Mouse (Mus musculus) left cerebral cortex, postnatal 36 days (tissue): ENCODE measurements around the gene 1600014C10Rik. TPM values are rescaled to one million over a fixed set of nuclear protein-coding genes. Genes with fewer than 3 reads are reported as not detected.

Experiments used
- DNase-seq, 2 experiments: peaks; one replicate each; pipeline ENCODE4 v3.0.0; 2021 to 2022; ENCODE audit warnings: low spot score in 2 of 2, mixed read lengths in 1 of 2
- intact Hi-C: fragments of 180-260 bp; cut with DNase I; formaldehyde crosslinking; loops from one replicate; pipeline ENCODE4 v1.15.1; 2025
- total RNA-seq, 2 experiments: library from RNA; stranded (reverse); gene quantifications; 2 replicates each; pipeline ENCODE4 v1.2.3; 2021

The 1600014C10Rik gene
- total RNA-seq: 10 to 100 TPM; 23.8 to 24.5 TPM

GRCm38 (mm10) chr7:38182962-38183687 is at the start of gene 1600014C10Rik:
Gene 1600014C10Rik, plus strand, starts transcription at chr7:38183217.
- DNase-seq: no peak
- intact Hi-C loops: loop anchor here (1.0 to 5.0 kb wide), 2 partner anchors 18 to 84 kb away; no protein-coding TSS in a partner anchor

GRCm38 (mm10) chr7:38134471-38134870 is 48.5 kb upstream of the 1600014C10Rik start:
- DNase-seq: no peak
- intact Hi-C loops: no loop called here

- intact Hi-C loops: loop anchor here (2.0 to 10.0 kb wide), 3 partner anchors 80 to 766 kb away; partner anchors contain the start of gene Zfp536
- DNase-seq: peak; percentile 58 to 70
Measured at GRCm38 (mm10) chr7:38140324-38140723, 42.7 kb upstream of the 1600014C10Rik start.

GRCm38 (mm10) chr7:38141747-38142545 is 41.1 kb upstream of the 1600014C10Rik start:
- intact Hi-C loops: loop anchor here (2.0 to 10.0 kb wide), 3 partner anchors 81 to 767 kb away; partner anchors contain the start of gene Zfp536

GRCm38 (mm10) chr7:38147477-38147876 is 35.5 kb upstream of the 1600014C10Rik start:
- DNase-seq: no peak
- intact Hi-C loops: loop anchor here (10.0 kb wide), 2 partner anchors 373 to 773 kb away; partner anchors contain the start of gene Zfp536

More at GRCm38 (mm10) chr7:38141747-38142545, 41.1 kb upstream of the 1600014C10Rik start:
- DNase-seq: peak; percentile 73 to 82

GRCm38 (mm10) chr7:38151706-38152312 is 31.2 kb upstream of the 1600014C10Rik start:
- intact Hi-C loops: no loop called here

GRCm38 (mm10) chr7:38152571-38152970 is 30.4 kb upstream of the 1600014C10Rik start:
- intact Hi-C loops: no loop called here

More at GRCm38 (mm10) chr7:38151706-38152312, 31.2 kb upstream of the 1600014C10Rik start:
- no peak for DNase-seq

GRCm38 (mm10) chr7:38155829-38156228 is 27.2 kb upstream of the 1600014C10Rik start:
- DNase-seq: no peak
- intact Hi-C loops: no loop called here

More at GRCm38 (mm10) chr7:38152571-38152970, 30.4 kb upstream of the 1600014C10Rik start:
- no peak for DNase-seq

GRCm38 (mm10) chr7:38158764-38159458 is 24.1 kb upstream of the 1600014C10Rik start:
- DNase-seq: no peak
- intact Hi-C loops: no loop called here

GRCm38 (mm10) chr7:38161438-38161837 is 21.6 kb upstream of the 1600014C10Rik start:
- no peak for DNase-seq
- intact Hi-C loops: no loop called here

- intact Hi-C loops: no loop called here
- no peak for DNase-seq
Measured at GRCm38 (mm10) chr7:38163433-38164050, 19.5 kb upstream of the 1600014C10Rik start.

- no peak for DNase-seq
- intact Hi-C loops: loop anchor here (5.0 kb wide), 2 partner anchors 80 to 105 kb away; no protein-coding TSS in a partner anchor
Measured at GRCm38 (mm10) chr7:38166930-38167645, 15.9 kb upstream of the 1600014C10Rik start.

GRCm38 (mm10) chr7:38167724-38168141 is 15.3 kb upstream of the 1600014C10Rik start:
- peak; percentile 68 to 72 for DNase-seq

GRCm38 (mm10) chr7:38173871-38174270 is 9.1 kb upstream of the 1600014C10Rik start:
- no peak for DNase-seq
- intact Hi-C loops: no loop called here

More at GRCm38 (mm10) chr7:38167724-38168141, 15.3 kb upstream of the 1600014C10Rik start:
- intact Hi-C loops: loop anchor here (5.0 kb wide), 2 partner anchors 80 to 105 kb away; no protein-coding TSS in a partner anchor

GRCm38 (mm10) chr7:38174321-38175148 is 8.5 kb upstream of the 1600014C10Rik start:
- DNase-seq: peak; percentile 54 to 64
- intact Hi-C loops: no loop called here

GRCm38 (mm10) chr7:38176056-38176455 is 7.0 kb upstream of the 1600014C10Rik start:
- intact Hi-C loops: no loop called here
- no peak for DNase-seq

- intact Hi-C loops: loop anchor here (5.0 kb wide), 1 partner anchor 87 kb away; no protein-coding TSS in a partner anchor
- no peak for DNase-seq
Measured at GRCm38 (mm10) chr7:38179896-38180295, 3.1 kb upstream of the 1600014C10Rik start.
